ENCODE assay signal across 8 mouse cellular contexts in the genomic region with DNA sequence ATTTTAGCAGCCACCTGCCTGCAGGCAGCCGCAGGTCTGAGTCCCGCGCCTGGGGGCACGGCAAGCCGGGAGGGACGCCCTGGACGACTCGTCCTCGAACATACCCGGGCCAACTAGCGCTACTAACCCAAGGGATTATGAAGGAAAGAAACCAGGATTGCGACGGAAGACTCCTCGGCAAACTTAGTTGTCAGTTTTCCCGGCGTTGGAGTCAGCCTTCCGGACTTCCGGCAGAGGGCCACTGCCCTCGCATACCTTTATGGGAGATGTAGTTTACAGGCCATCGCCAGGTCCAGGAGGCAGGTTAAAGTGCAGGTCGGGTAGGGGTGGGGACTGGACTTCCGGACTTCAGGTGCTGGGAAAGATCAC. TPM values are rescaled to one million over a fixed set of nuclear protein-coding genes. Genes with fewer than 3 reads are reported as not detected.
DNase-seq lines count a peak whose midpoint lies in the region; ATAC-seq lines count a peak whose summit lies in the region.

A gene (minus strand): TSS at position 282 of the 369 bp plus-strand sequence.

- peaks cover 8% of the 10 kb centered on the region for H3K4me1 ChIP-seq in forebrain, embryonic 12.5 days
- H3K4me1 ChIP-seq in heart, embryonic 16.5 days (ENCODE audit: control insufficient read depth, insufficient read depth, low read length) = no peaks in the 10 kb centered on the region
- H3K4me1 ChIP-seq in liver, embryonic 13.5 days (replicated peaks) = peaks cover 5% of the 10 kb centered on the region

- peak; percentile 86 for ATAC-seq in cerebellum, adult (ENCODE audit: insufficient number of reproducible peaks, low FRiP score, low TSS enrichment)
- peak; percentile 88 for ATAC-seq in forebrain, embryonic 12.5 days (ENCODE audit: low FRiP score)
- peak; percentile 86; the same call in 1 of the 2 replicates for ATAC-seq in heart, embryonic 16.5 days (replicated peaks; ENCODE audit: extremely low read depth, insufficient read depth, low FRiP score)
- peak; percentile 85 for ATAC-seq in liver, embryonic 13.5 days (ENCODE audit: low read depth)

- H3K27ac ChIP-seq in forebrain, embryonic 12.5 days = peak within 1 kb of the TSS; percentile 78
- peak within 1 kb of the TSS; percentile 48; the same call in 1 of the 2 replicates for H3K27ac ChIP-seq in heart, embryonic 16.5 days (ENCODE audit: low read length)
- peak within 1 kb of the TSS; percentile 72 for H3K27ac ChIP-seq in liver, embryonic 13.5 days

- no peaks in the 10 kb centered on the region for H3K27me3 ChIP-seq in forebrain, embryonic 12.5 days
- no peaks in the 10 kb centered on the region for H3K27me3 ChIP-seq in heart, embryonic 16.5 days (ENCODE audit: control insufficient read depth, insufficient read depth, low read length)
- no peaks in the 10 kb centered on the region for H3K27me3 ChIP-seq in liver, embryonic 13.5 days

- WGBS in forebrain, embryonic 12.5 days = under 1% methylated on average over 22 of the region's 22 CpGs
- under 1% methylated on average over 22 of the region's 22 CpGs for WGBS in heart, embryonic 16.5 days
- WGBS in liver, embryonic 13.5 days (ENCODE audit: insufficient replicate concordance) = under 1% methylated on average over 22 of the region's 22 CpGs

- peak within 1 kb of the TSS; percentile 69 for H3K4me3 ChIP-seq in forebrain, embryonic 12.5 days (replicated peaks)
- peak within 1 kb of the TSS; percentile 93 for H3K4me3 ChIP-seq in heart, embryonic 16.5 days (ENCODE audit: low read length)
- H3K4me3 ChIP-seq in liver, embryonic 13.5 days (replicated peaks) = peak within 1 kb of the TSS; percentile 77

- no peaks in the 10 kb centered on the region for H3K36me3 ChIP-seq in forebrain, embryonic 12.5 days (replicated peaks)
- H3K36me3 ChIP-seq in heart, embryonic 16.5 days (ENCODE audit: control insufficient read depth, insufficient read depth) = no peaks in the 10 kb centered on the region
- peaks cover 11% of the 10 kb centered on the region for H3K36me3 ChIP-seq in liver, embryonic 13.5 days

- peak within 1 kb of the TSS; percentile 75 for H3K4me2 ChIP-seq in forebrain, embryonic 12.5 days
- peak within 1 kb of the TSS; percentile 88 for H3K4me2 ChIP-seq in heart, embryonic 16.5 days (ENCODE audit: low read depth, low read length)
- peak within 1 kb of the TSS; percentile 80 for H3K4me2 ChIP-seq in liver, embryonic 13.5 days

- H3K9me3 ChIP-seq in forebrain, embryonic 12.5 days = no peaks in the 10 kb centered on the region
- no peaks in the 10 kb centered on the region for H3K9me3 ChIP-seq in heart, embryonic 16.5 days (replicated peaks; ENCODE audit: control insufficient read depth, low read length)
- no peaks in the 10 kb centered on the region for H3K9me3 ChIP-seq in liver, embryonic 13.5 days (replicated peaks)

- DNase-seq in CD4-positive, CD25-positive, alpha-beta regulatory T cell, adult 2 months (ENCODE audit: low read depth, low spot score) = peak; percentile 18
- peak; percentile 84 to 91 for DNase-seq in kidney, postnatal 36 days
- peak; percentile 57 for DNase-seq in liver, embryonic 13.5 days
- DNase-seq in neural tube, embryonic 10.5 days (ENCODE audit: extremely low spot score, low spot score) = peak; percentile 68
- DNase-seq in telencephalon, adult 2 months (ENCODE audit: low read depth, low spot score) = peak; percentile 34

- peak within 1 kb of the TSS; percentile 63 for H3K9ac ChIP-seq in forebrain, embryonic 12.5 days
- H3K9ac ChIP-seq in heart, embryonic 16.5 days (ENCODE audit: low read length) = peak within 1 kb of the TSS; percentile 88
- peak within 1 kb of the TSS; percentile 81 for H3K9ac ChIP-seq in liver, embryonic 13.5 days

RNA-seq across cellular contexts. Expression of the gene that starts here (rescaled TPM):
- polyA plus RNA-seq in forebrain, embryonic 12.5 days (2016; fragmentation: Nextera tagmentation; extraction: Ambion mirVana) = 7.8 and 9.2 TPM in 2 replicates
- polyA plus RNA-seq in heart, embryonic 16.5 days (2015; fragmentation: Nextera tagmentation; extraction: Ambion mirVana) = 5.7 and 5.8 TPM in 2 replicates
- 4.0 and 6.0 TPM in 2 replicates for polyA plus RNA-seq in liver, embryonic 13.5 days (2015; fragmentation: Nextera tagmentation; extraction: Ambion mirVana)

Comparison
In these comparisons a context has a peak if more than half of its experiments do, and no peak if none do; other contexts are left out.
1. Peak in every context shown above with its lines: DNase-seq, ATAC-seq, H3K4me3 ChIP-seq and H3K27ac ChIP-seq.
2. DNase-seq: peak in every context shown above with its lines; median percentile 88 in kidney, postnatal 36 days; 68 in neural tube, embryonic 10.5 days; 57 in liver, embryonic 13.5 days; 34 in telencephalon, adult 2 months; 18 in CD4-positive, CD25-positive, alpha-beta regulatory T cell, adult 2 months.